Mouse (Mus musculus): ENCODE data around the gene Ckmt1. TPM values are rescaled to one million over a fixed set of nuclear protein-coding genes. Genes with fewer than 3 reads are reported as not detected.

The Ckmt1 gene
- not detected for polyA plus RNA-seq (2015; fragmentation: Illumina TruSeq; extraction: RNeasy Lipid Tissue Mini Kit (QIAGEN cat#74804); ENCODE audit: insufficient read depth, low replicate concordance)

DNA sequence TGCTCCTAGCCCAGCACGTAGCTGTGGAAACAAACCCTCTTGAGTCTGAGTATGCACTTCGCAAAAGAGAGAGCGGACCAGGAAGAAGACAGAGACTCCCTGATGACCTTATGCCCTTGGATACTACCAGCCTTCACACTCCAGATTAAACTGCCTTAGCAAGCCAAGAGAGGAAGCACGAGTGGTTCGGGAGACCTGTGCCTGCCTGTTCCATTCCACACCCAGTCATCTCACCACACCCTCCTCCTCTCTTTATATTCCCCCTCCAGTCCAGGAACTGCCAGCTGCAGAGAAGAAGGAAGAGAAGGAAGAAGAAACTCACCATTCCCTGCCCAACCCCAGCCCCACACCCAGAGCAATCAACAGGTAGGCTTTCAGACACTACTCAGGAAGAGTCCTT lies at the start of gene Ckmt1:
Gene Ckmt1, plus strand, starts transcription at position 221 of the 400 bp plus-strand sequence.

DNA sequence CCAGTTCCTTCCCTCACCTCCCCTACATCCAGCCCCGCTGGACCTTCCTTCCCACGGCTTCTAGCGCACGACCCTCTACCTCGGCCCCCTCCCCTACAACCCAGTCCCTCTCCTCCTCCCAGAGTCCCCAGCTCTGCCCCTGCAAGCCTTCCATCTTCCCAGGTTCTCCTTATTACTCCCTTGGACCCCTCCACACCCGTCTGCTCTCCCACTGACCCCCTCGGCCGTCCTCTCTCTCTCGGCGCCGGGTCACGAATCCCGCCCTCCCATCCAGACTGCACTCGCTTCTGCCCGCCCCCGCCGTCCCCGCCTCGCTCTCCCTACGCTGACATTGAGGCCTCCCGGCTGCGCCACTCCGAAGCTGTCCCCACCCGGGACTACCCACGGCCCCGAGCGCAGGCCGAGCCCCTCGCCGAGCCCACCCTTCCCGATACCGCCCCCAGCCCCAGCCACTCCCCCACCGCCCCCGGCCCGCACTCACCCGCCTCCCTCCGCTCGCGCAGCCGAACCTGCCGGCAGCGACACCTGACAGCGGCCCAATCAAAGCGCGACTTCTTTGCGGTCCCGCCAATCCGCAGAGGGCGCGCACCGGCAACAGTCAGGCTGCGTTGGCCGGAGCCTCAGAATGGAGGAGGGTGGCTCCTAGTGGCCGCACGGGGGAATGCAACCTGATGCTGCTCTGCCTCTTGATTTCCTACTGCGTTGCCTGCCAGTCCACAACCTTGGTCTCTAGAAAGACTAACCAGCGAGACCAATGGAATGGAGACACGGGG lies 2.5 kb upstream of the Ckmt1 start, which contains the start of gene Ppip5k1:
Gene Ppip5k1, minus strand, starts transcription at position 577 of the 773 bp plus-strand sequence.

DNA sequence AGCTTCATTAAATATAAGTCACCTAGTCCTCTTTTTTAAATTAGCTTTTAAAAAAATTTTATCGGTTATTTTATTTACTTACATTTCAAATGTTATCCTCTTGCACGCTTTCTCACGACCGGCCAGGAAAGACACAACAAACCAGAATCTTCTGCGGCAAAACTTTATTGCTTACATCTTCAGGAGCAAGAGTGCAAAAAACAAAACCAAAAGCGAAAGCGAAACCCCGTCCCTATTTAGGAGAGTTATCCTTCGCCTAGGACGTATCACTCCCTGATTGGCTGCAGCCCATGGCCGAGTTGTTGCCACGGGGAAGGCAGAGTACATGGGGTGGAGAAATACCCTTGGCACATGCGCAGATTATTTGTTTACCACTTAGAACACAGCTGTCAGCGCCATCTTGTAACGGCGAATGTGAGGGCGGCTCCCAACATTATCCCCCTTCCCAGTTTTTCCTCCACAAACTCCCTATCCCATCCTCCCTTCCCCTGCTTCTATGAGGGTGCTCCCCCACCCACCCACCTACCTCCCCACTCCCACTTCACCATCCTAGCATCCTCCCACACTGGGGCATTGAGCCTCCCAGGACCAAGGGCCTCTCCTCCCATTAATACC lies 29.6 kb downstream of the Ckmt1 start, which contains the start of gene Strc:
Gene Strc, minus strand, starts transcription at position 208 of the 615 bp plus-strand sequence.

Other genes starting within 250 kb of the Ckmt1 start
- 0.11 TPM for gene Tgm7, start 247.9 kb upstream of the Ckmt1 start, polyA plus RNA-seq (2015; fragmentation: Illumina TruSeq; extraction: RNeasy Lipid Tissue Mini Kit (QIAGEN cat#74804); ENCODE audit: insufficient read depth, low replicate concordance)
- gene Adal, start 217.3 kb upstream of the Ckmt1 start, polyA plus RNA-seq (2015; fragmentation: Illumina TruSeq; extraction: RNeasy Lipid Tissue Mini Kit (QIAGEN cat#74804); ENCODE audit: insufficient read depth, low replicate concordance): 29.3 TPM
- gene Lcmt2, start 217.1 kb upstream of the Ckmt1 start, polyA plus RNA-seq (2015; fragmentation: Illumina TruSeq; extraction: RNeasy Lipid Tissue Mini Kit (QIAGEN cat#74804); ENCODE audit: insufficient read depth, low replicate concordance): 9.2 TPM
- gene Tubgcp4, start 187.1 kb upstream of the Ckmt1 start, polyA plus RNA-seq (2015; fragmentation: Illumina TruSeq; extraction: RNeasy Lipid Tissue Mini Kit (QIAGEN cat#74804); ENCODE audit: insufficient read depth, low replicate concordance): 83.3 TPM
- 20.4 TPM for gene Zscan29, start 186.6 kb upstream of the Ckmt1 start, polyA plus RNA-seq (2015; fragmentation: Illumina TruSeq; extraction: RNeasy Lipid Tissue Mini Kit (QIAGEN cat#74804); ENCODE audit: insufficient read depth, low replicate concordance)
- gene Trp53bp1, start 86.3 kb upstream of the Ckmt1 start, polyA plus RNA-seq (2015; fragmentation: Illumina TruSeq; extraction: RNeasy Lipid Tissue Mini Kit (QIAGEN cat#74804); ENCODE audit: insufficient read depth, low replicate concordance): 42.3 TPM
- 1.1 TPM for gene Map1a, start 68.1 kb upstream of the Ckmt1 start, polyA plus RNA-seq (2015; fragmentation: Illumina TruSeq; extraction: RNeasy Lipid Tissue Mini Kit (QIAGEN cat#74804); ENCODE audit: insufficient read depth, low replicate concordance)
- 15.7 TPM for gene Ppip5k1, start 2.3 kb upstream of the Ckmt1 start, polyA plus RNA-seq (2015; fragmentation: Illumina TruSeq; extraction: RNeasy Lipid Tissue Mini Kit (QIAGEN cat#74804); ENCODE audit: insufficient read depth, low replicate concordance)
- gene Strc, start 29.5 kb downstream of the Ckmt1 start, polyA plus RNA-seq (2015; fragmentation: Illumina TruSeq; extraction: RNeasy Lipid Tissue Mini Kit (QIAGEN cat#74804); ENCODE audit: insufficient read depth, low replicate concordance): 0.30 TPM
- gene Pdia3, start 56.1 kb downstream of the Ckmt1 start, polyA plus RNA-seq (2015; fragmentation: Illumina TruSeq; extraction: RNeasy Lipid Tissue Mini Kit (QIAGEN cat#74804); ENCODE audit: insufficient read depth, low replicate concordance): 438 TPM
- gene Catsper2, start 56.1 kb downstream of the Ckmt1 start, polyA plus RNA-seq (2015; fragmentation: Illumina TruSeq; extraction: RNeasy Lipid Tissue Mini Kit (QIAGEN cat#74804); ENCODE audit: insufficient read depth, low replicate concordance): 3.0 TPM
- gene Ell3, start 86.6 kb downstream of the Ckmt1 start, polyA plus RNA-seq (2015; fragmentation: Illumina TruSeq; extraction: RNeasy Lipid Tissue Mini Kit (QIAGEN cat#74804); ENCODE audit: insufficient read depth, low replicate concordance): 64.5 TPM
- 211 TPM for gene Serf2, start 91.5 kb downstream of the Ckmt1 start, polyA plus RNA-seq (2015; fragmentation: Illumina TruSeq; extraction: RNeasy Lipid Tissue Mini Kit (QIAGEN cat#74804); ENCODE audit: insufficient read depth, low replicate concordance)
- gene Hypk, start 95.6 kb downstream of the Ckmt1 start, polyA plus RNA-seq (2015; fragmentation: Illumina TruSeq; extraction: RNeasy Lipid Tissue Mini Kit (QIAGEN cat#74804); ENCODE audit: insufficient read depth, low replicate concordance): 42.9 TPM
- 0.64 TPM for gene Serinc4, start 99.1 kb downstream of the Ckmt1 start, polyA plus RNA-seq (2015; fragmentation: Illumina TruSeq; extraction: RNeasy Lipid Tissue Mini Kit (QIAGEN cat#74804); ENCODE audit: insufficient read depth, low replicate concordance)
- 69.8 TPM for gene Mfap1b, start 116.4 kb downstream of the Ckmt1 start, polyA plus RNA-seq (2015; fragmentation: Illumina TruSeq; extraction: RNeasy Lipid Tissue Mini Kit (QIAGEN cat#74804); ENCODE audit: insufficient read depth, low replicate concordance)
- gene Mfap1a, start 149.0 kb downstream of the Ckmt1 start, polyA plus RNA-seq (2015; fragmentation: Illumina TruSeq; extraction: RNeasy Lipid Tissue Mini Kit (QIAGEN cat#74804); ENCODE audit: insufficient read depth, low replicate concordance): 57.1 TPM
- gene Wdr76, start 149.0 kb downstream of the Ckmt1 start, polyA plus RNA-seq (2015; fragmentation: Illumina TruSeq; extraction: RNeasy Lipid Tissue Mini Kit (QIAGEN cat#74804); ENCODE audit: insufficient read depth, low replicate concordance): 19.7 TPM